Mouse (Mus musculus): ENCODE data around the gene Gm28079. TPM values are rescaled to one million over a fixed set of nuclear protein-coding genes. Genes with fewer than 3 reads are reported as not detected.
"Not testable (repeated sequence)": the region's sequence is repeated elsewhere in the genome, so short reads cannot be mapped to it uniquely, and the experiment has no call there.

Gene Gm28079
- polyA plus RNA-seq (2014; fragmentation: Nextera tagmentation; extraction: Ambion mirVana): not detected in 2 replicates

- H3K4me3 ChIP-seq (ENCODE audit: control insufficient read depth in 1 of 2, insufficient read depth in 1 of 2, low read depth in 1 of 2, low read length in 2 of 2); ATAC-seq (ENCODE audit: insufficient number of reproducible peaks, insufficient read depth, low FRiP score, low read depth); H3K9me3 ChIP-seq (ENCODE audit: control insufficient read depth, low read length); H3K9ac ChIP-seq (ENCODE audit: low read length); H3K36me3 ChIP-seq (ENCODE audit: control insufficient read depth, insufficient read depth, low read length); H3K4me2 ChIP-seq (ENCODE audit: low read length); H3K4me1 ChIP-seq (ENCODE audit: control insufficient read depth in 2 of 2, insufficient read depth in 2 of 2, low read length in 2 of 2); H3K27me3 ChIP-seq (ENCODE audit: control insufficient read depth, insufficient read depth, low read length); H3K27ac ChIP-seq (replicated peaks in 1 of 2; ENCODE audit: control insufficient read depth in 1 of 2, insufficient read depth in 1 of 2, low read depth in 2 of 2, low read length in 2 of 2): not testable (repeated sequence)
- no CpG with 5 or more reads among the region's 1 CpGs for WGBS
These were observed at the start of gene Gm28079 for GRCm38 (mm10) chrY:70014799-70015198. Gm28079 (minus strand) TSS chrY:70014899.
